Mouse (Mus musculus) cerebellum, postnatal 25 days (tissue): ENCODE measurements around the gene Rab15.
"Not testable (repeated sequence)": the region's sequence is repeated elsewhere in the genome, so short reads cannot be mapped to it uniquely, and the experiment has no call there.

Experiments
- DNase-seq, 2 experiments: peaks; one replicate each; pipeline ENCODE4 v3.0.0; 2021; ENCODE audit warnings: mixed read lengths in 2 of 2

The Rab15 gene

DNA sequence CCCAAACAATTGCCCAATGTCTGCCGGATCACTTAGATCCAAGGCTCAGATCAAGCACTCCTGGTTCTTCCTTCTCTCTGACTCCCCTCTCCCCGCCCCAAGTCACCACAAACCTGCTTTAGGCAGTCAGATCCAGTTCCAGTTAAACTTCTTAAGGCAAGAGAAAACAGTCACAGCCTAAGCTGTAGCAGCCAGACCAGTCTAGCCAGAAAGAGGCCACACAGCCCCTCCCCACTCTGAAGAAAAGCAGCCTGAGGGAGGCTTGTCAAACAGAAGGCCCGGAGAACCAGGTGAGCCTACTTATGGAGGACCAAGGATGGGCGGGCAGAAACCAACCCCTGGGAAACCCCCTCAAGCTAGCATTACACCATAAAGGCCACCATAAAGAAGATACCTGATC, 4.6 kb downstream of the Rab15 start:
- DNase-seq = no peak

DNA sequence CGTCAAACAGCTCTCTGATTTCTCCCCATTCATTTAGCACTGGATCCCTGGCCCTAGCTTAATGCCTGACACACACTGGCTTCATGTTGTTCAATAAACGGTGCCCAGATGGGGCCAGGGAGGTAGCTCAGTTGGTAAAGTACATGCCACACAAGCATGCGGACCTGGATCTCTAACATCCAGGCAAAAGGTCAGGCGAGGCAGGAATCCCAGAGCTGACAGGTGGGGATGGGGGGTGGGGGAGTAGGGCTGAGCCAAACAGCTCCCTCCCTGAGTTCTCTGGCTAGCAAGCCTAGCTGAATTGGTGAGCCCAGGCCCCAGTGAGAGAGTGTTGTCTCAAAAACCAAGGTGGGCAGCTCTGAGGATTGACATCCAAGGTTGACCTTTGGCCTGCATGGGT, 5.5 kb downstream of the Rab15 start:
- peak; percentile 53 to 72 for DNase-seq

DNA sequence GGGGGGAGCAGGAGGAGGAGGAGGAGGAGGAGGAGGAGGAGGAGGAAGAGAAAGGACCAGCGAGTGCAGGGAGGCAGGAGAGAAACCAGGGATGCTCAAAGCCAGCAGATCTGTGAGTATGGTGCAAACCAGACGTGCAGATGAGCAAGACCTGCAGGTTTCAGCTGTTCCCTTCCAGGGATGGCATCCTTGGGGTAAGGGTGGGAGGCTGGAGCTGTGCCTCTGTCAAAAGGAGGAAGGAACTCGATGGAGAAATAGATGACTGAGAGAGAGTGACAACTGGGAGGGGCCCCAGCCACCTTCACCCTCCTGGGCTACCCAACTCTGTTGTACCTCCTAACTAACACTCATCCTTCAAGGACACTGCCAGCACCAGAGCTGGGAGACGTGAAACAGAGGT, 6.0 kb downstream of the Rab15 start:
- peak in 1 of 2 experiments; percentile 37 for DNase-seq

DNA sequence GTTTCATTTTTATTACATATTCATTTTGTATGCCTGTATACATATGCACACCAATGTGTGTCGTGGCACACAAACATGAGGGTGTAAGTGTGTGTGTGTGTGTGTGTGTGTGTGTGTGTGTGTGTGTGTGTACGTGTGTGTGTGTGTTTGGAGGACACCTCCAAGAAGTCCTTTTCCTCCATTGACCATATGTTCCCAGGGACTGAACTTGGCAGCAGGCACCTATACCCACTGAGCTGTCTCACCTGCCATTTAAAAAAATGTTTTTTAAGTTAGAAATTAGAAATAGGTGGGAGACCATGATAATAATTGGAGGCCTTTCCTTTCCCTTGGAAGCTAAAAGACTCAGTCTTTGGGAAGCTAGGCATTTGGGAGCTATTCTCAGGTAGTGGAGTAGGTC, 8.6 kb downstream of the Rab15 start:
- peak; percentile 50 to 66 for DNase-seq

DNA sequence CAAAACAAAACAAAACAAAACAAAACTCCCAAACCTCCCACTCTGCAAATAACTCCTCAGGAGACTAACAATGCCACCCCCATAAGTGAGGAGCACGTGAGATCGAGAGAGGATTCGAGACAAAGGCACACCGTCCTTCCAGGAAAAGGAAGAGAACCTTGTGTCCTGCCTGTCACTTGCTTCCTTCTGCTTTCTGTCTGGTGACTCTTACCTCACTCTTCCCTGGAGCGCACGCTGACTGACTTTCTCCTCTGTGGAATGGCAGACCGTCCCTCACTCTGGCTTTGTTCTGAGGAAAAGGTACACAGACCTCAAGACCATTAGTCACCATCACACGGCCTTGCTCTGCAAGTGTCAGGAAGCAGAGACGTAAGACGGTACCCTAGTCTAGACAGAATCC, 9.2 kb downstream of the Rab15 start:
- DNase-seq = no peak

DNA sequence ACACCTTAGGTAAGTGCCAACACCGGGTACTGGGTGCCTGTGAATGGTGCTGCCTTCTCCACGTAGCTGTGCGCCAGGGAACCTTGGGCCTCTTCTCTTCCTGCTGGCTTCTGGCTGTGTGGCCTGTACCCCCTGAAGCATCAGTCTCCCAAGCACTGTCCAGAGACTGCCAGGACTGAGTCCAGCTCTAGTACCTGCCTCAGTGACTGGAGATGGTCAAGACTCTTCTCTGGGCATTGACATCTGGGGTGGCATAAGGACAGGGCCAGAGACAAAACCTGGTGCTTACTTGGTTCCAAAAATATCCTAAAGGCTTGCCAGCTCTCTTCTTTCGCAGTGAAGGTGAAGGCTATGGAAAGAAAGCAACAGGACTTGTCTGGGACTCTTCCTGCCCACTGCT, 11.7 kb downstream of the Rab15 start:
- DNase-seq = peak; percentile 71 to 72

DNA sequence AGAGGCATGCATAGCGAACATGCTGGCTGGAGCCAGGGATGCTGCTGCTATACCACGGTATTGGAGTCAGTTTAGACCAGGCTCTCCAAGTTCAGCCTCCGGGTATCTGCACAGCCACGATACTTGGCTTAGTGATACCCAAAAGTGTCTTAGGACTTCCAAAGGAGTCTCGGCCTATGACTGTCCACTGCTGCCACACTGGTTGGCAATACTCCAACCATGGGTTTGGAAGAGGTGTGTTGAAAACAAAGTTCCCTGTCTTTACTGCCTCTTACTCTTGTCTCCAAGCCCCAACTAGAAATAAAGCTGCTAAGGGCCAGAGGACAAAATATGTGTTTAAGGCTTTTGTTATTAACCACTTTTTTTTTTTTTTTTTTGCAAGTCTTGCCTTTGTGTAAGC, 12.2 kb downstream of the Rab15 start:
- DNase-seq = no peak

DNA sequence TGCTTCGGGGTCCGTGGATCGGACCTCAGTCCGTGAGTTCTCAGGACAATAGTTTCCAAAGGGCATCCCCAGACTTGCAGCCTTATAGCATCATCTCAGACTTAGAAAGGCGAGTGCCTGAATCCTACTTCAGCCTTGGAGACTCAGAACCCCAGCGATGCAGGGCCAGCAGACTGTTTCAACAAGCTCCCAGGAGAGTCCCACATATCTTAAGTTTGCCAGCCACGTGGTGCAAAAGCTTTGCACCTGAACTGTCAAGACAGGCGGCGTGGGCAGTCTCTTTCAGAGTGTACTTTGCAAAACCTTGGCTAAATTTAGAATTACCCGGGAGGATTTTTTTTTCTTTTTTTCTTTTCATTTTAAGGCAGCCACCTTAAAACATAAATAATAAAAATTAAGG, 14.9 kb downstream of the Rab15 start:
- DNase-seq = no peak

DNA sequence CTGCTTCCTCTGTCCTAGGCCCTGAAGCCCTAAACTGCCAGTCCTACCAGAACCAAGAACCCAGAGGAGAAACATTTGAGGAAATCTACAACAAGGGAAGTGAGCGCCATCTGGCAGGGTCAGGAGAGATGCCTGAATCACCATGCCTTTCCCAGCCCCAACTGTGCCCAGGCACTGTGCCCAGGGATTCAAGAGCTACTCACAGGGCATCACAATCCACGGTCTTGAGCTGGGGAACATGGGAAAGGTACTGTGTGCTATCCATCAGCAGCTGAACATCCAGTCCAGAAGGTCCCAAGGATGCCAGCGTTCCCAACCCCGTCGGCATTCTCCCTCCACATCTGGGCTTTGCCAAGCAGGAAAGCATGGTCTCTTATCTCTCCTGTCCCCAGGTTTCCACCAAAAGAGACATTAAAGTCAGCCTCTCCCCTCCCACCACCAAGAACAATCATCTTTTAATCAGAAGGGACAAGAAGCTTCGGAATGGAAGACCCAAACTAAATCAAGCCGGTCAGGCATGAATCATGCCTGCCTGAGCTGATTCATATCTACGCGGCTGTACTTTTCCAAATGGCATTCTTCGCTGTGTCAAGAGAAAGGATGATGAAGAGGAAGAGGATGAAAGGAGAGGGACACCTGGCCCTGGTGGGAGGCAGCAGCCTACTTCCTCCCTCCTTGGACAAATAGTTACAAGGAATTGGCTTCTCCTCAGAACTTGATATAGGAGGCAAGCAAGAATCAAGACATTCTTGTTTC, 17.5 kb downstream of the Rab15 start:
- peak; percentile 98 to 99 for DNase-seq

DNA sequence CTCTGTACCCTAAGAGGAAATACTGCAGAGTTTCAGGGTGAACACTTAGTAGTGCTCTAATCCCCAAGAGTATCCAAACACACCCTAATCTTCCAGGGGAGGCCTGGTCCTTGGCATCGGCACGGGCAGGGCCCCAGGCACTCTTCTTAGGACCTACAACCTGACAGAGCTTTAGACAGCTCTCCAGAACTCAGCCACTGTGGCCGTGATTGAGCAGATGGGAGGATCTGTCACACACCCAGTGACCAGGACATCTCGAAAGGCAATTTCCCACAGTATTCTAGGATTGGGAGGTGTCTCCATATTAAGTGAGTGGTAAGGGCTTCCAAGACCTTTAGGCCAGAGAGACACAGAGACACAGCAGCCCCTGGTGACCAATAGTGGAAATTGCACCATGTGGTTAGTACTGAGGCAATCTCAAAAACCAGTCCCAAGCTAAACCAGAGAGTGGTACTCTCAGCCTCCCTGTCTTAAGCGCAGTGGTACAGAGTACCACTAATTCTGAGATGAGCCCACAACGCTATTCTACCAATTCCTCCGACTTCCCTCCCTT, 18.9 kb downstream of the Rab15 start:
- peak; percentile 80 to 84 for DNase-seq

DNA sequence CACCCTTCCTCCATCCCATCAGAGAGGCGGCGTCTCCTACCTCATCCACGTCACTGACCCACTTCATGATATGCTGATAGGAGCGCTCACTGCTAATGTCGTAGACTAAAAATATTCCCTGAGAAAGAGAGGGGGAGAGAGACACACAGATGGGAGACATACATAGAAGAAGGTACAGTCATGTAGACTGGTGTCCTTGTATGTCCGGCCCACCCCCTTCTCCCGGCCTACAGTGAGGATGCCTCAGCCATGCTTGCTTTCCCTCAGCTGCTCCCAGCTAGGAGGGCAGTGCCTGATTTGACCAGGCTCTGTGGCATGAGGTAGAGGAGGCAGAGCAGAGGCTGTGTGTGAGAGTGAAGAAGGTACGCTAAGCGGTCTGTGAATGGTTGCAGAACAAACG, 19.7 kb downstream of the Rab15 start:
- no peak for DNase-seq

DNA sequence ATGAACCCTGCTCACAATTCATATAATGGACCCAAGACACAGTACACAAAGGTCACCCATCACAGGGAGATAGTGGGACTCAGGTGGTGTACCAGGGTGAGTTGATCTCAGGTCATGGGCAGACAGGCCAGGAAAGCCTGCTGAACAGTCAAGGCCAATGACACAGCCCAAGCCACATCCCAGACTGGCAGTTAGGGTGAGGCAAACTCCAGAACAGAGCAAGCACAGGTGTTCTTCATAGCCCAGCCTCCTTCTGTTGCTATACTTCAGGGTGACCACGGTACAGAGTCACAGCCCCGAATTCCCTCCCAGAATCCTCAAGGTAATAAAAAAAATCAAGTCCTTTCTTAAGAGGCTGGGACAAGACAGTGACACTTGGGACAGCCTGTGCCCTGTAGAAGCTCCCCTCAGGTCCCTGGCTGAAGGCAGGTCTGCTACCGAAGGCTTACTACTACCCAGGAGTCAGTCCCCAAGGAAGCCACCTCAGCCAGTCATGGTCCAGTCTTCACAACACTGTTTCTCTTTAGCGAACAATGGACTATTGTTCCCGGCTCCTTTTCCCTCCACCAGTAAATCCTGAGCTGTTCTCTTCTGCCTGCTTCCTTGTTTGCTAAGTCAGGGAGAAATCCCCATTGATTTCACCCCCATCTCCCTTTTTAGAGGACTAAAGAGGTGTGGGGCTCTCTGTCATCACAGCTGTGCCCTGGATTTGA, 24.5 kb downstream of the Rab15 start:
- no peak for DNase-seq

DNA sequence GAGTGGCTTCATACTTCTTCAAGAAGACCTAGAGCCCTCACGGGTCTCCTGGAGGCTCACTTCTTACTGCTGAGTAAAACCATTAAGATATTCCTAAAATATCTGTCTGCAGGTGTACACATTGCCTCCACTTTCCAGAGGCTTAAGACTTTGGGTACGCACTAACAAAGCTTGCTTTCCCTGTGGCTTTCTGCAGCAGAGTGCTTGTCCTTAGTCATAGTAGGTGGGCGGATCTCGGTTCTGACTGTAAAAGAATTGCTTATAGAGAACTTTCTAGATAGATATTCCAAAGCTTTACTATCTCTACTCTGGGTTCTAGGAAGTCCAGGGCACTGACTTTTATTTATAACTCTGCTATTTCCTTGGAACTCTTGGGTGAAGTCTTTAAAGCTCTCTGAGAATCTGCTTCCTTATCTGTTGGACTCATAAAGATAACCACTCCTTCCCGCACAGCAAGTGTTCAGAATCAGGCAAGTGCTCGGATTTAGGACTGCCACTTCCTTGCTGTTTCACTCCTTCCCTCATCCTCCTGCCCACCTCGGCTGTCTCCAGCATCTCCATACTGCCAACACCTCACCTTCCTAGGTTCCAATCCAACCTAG, 25.7 kb downstream of the Rab15 start:
- DNase-seq = no peak

DNA sequence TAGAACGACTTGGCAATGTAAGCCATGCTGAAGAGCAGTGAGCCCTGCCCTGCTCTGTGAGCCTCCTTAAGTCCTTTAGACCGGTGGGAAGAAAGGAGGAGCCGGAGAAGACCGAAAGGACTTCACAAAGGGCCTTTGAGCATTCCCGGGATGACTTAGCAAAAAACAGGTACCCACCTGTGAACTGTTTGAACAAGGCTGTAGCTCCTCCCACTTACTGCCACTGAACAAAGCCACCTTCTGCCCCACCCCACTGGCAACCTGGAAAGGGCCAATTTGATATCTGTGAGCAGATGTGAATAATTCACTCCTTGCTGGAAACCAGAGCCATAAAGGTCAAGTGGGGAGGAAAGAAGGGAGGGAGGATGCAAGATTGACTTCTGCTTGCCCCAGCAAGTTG, 27.4 kb downstream of the Rab15 start, which contains the start of gene Gpx2:
Gene Gpx2 (minus strand): TSS at position 205 of the 400 bp plus-strand sequence.
- no peak for DNase-seq

DNA sequence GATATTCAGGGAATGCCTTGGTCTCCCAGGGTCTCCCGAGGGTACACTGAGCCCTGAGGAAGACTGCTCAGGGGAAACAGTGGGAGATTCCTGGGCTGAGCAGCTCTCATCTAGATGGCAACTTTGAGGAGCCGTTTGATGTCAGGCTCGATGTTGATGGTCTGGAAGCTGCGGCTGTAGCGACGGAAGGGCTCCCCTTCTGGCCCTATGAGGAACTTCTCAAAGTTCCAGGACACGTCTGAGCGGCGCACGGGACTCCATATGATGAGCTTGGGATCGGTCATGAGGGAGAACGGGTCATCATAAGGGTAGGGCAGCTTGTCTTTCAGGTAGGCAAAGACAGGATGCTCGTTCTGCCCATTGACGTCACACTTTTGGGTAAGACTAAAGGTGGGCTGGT, 30.2 kb downstream of the Rab15 start:
- DNase-seq = not testable (repeated sequence)

DNA sequence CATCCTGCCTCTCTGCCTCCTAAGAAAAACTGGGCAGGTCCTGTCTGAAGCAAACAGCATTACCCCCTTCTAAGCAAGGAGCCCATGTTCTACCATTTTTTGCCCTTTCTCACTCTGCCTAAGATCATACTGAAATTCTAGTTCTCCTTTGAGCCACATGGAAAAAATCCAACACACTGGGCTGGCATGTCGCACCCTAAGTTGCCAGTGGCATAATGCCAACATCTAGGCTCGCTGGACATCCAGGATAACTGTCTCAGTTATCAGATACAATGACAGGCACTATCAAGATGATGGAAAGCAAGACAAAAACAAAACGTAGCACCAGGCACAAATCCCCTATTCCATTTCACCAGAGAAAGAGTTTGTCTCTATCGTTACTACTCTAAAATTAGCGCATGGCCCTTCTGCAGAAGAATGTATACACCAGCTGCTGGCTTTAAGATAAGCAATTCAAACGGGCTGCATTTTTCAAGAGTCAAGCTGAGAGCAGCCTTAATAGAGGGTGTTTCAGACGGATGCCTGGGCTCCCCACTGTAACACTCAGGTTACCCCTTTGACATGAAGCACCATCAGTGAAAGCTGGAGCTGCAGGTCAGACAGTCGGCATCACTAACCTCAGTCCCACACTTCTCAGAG, 32.1 kb downstream of the Rab15 start:
- DNase-seq = peak in 1 of 2 experiments; percentile 46

DNA sequence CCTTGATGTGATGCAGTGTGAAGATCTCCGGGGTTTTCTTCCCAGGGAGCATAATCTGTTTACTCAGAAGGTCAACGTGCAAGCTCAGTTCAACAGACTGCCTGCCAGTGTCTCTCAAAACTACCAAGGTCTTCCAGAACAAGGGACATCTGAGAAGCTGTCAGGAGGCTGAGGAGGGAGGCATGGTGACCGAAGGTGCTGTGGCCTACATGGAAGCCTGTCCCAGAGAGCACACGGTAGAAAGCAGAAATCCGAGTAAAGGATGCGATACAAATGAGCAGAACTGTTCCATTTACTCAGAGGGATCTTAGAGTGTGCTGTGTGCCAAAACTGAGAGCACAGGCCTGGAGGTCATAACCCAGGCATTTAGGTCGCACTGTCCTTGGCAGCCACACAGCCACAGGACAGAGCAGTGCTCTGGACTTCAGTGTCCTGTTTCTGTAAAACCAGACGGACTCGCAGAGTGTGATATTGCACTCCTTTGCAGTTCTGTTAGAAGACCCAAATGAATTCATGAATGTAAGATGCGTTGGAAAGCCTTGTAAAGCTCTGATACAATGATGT, 38.6 kb downstream of the Rab15 start:
- no peak for DNase-seq

DNA sequence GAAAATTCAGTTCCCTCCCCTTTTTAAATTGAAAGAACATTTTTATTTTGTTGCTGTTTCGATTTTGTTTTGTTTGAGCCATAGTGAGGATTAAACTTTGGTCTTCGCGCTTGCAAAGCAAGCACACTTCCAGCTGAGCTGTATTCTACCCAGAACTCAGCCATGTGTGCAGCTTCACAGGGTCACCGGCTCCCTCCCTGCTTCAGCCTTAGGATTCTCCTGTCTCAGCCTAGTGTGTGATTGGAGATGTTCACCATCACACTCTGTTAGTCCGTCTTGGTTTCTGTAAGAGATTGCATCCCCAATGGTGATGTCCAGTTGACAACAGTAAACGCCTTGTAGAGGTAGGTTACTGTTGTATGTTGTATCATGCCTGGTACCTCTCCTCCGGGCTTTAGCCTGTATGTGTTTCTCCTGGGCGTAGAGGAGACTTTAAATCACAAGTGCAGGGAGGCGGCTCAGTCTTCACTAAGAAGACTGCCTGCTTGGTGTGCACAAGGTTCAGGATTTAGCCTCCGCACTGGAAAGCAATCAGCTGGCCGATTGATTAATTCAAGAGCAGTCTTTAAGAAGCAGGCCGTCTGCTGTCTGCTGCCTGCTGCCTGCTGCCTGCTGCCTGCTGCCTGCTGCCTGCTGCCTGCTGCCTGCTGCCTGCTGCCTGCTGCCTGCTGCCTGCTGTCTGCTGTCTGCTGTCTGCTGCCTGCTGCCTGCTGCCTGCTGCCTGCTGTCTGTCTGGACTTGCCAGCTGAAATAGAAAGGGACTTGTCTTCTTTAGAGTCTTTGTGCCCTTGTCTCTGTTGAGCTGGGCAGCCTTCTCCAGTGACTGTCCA, 41.9 kb downstream of the Rab15 start:
- no peak for DNase-seq

DNA sequence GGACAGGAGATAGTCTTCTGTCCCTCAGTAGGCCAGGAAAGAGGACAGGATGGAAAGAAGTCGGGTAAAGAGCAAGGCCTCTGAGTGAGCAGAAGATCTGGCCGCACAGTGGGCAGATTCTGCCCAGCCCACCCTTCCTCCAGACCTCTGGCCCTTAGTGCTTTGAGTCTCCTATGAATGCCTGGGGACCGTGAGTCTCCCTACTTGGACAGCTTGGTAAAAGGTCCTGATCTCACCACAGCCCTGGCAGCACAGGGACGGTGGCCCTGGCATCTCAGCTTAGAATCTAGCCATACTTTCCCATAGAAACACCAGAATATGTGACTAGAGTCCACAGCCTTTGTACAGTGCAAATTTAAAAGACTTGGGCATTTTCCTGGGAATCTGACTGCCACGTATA, 42.8 kb downstream of the Rab15 start:
- DNase-seq = no peak

DNA sequence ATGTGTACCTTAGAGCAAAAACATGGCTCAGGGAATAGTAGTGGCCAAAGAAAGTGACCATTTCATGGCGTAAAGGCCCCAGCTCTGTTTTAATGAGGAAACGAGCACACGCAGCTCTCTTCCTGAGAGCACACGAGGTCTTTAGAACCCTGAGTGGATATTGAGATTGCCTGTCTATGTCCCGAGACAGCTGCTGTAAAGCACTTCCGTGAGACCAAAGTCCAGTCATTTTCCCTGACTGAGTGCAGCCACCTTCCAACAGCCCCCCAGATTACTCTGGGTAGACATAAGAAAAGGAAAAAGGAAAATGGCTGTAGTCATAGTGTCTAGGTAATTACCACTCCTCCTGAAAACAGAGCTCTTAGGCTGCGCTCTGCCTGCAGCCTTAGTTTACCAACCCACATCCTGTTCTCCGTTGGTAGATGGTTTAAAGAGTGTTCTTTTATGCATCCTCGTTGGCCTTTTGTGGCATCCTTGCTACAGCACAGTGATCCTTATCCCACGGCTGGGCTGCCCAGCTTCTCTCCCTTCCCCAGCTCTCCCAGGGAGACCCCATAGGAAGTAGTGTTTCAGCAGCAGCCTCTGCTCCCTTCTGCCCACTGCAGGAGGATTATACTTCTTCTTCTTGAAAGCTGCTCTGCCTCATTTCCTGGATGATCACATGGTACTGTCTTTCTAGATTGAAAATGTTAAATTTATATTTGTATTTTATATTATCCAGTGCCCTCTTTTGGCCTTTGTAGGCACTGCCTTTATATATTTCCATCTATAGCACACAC, 44.2 kb downstream of the Rab15 start:
- DNase-seq = no peak

DNA sequence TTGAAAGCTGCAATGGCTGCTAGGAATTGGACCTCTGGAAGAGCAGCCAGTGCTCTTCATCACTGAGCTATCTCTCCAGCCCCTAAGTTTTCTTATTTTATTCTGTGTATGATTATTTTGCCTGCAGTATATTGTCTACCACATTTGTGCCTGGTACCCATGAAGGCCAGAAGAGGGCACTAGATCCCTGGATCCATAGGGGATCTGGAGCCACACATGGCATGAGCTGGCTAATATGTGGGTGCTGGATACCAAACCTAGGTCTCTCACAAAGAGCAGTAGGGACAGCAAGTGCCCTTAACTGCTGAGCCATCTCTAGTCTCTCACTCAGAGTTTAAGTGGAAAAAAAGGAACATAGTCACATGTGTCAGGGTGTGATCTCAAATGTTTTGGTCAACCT, 44.9 kb downstream of the Rab15 start:
- no peak for DNase-seq
